Mouse (Mus musculus) left cerebral cortex, adult 18-20 months (tissue): Measurements from ENCODE around the gene Actr3. TPM values are rescaled to one million over a fixed set of nuclear protein-coding genes. Genes with fewer than 3 reads are reported as not detected.

ENCODE experiments used
- DNase-seq, 2 experiments: peaks; one replicate each; pipeline ENCODE4 v3.0.0; 2021 to 2022; ENCODE audit warnings: low spot score in 2 of 2, mixed read lengths in 1 of 2
- long read RNA-seq, 2 experiments: library from polyadenylated mRNA; stranded (forward); transcript quantifications; one replicate each; pipeline ENCODE4 v2.0.0; 2021
- total RNA-seq, 2 experiments: library from RNA; stranded (reverse); gene quantifications; 2 replicates each; pipeline ENCODE4 v1.2.3; 2021

The Actr3 gene
- total RNA-seq: 100 to 1,000 TPM; 232 to 245 TPM
- long read RNA-seq, experiment 1, transcript Actr3-202 (12 exons, 2,565 nt): major isoform, 283 of 315 reads
- long read RNA-seq, experiment 1, transcript Actr3-201 (13 exons, 2,554 nt): minor isoform, 16 of 315 reads
- long read RNA-seq, experiment 1, partial matches to known transcripts: 5 of 315 reads
- long read RNA-seq, experiment 1, other reads (novel, unspliced or antisense): 10 of 315 reads
- long read RNA-seq, experiment 2, transcript Actr3-202 (12 exons, 2,565 nt): major isoform, 239 of 268 reads
- long read RNA-seq, experiment 2, transcript Actr3-201 (13 exons, 2,554 nt): minor isoform, 10 of 268 reads
- long read RNA-seq, experiment 2, partial matches to known transcripts: 8 of 268 reads
- long read RNA-seq, experiment 2, other reads (novel, unspliced or antisense): 10 of 268 reads

- peak; percentile 100 for DNase-seq
Measured at GRCm38 (mm10) chr1:125435369-125436135, at the start of gene Actr3. Gene Actr3, minus strand, starts transcription at chr1:125435727.

- DNase-seq: peak in 1 of 2 experiments; percentile 15
Measured at GRCm38 (mm10) chr1:125482459-125483287, 47.1 kb upstream of the Actr3 start.

- DNase-seq: no peak
Measured at GRCm38 (mm10) chr1:125481842-125482241, 46.3 kb upstream of the Actr3 start.

- no peak for DNase-seq
Measured at GRCm38 (mm10) chr1:125478588-125478987, 43.1 kb upstream of the Actr3 start.

- no peak for DNase-seq
Measured at GRCm38 (mm10) chr1:125475961-125476682, 40.6 kb upstream of the Actr3 start.

- no peak for DNase-seq
Measured at GRCm38 (mm10) chr1:125473866-125474265, 38.3 kb upstream of the Actr3 start.

GRCm38 (mm10) chr1:125473126-125473666, 37.7 kb upstream of the Actr3 start:
- no peak for DNase-seq

- no peak for DNase-seq
Measured at GRCm38 (mm10) chr1:125470805-125471648, 35.5 kb upstream of the Actr3 start.

GRCm38 (mm10) chr1:125467936-125468335, 32.4 kb upstream of the Actr3 start:
- no peak for DNase-seq

GRCm38 (mm10) chr1:125466621-125467257, 31.2 kb upstream of the Actr3 start:
- no peak for DNase-seq

- DNase-seq: no peak
Measured at GRCm38 (mm10) chr1:125464011-125464410, 28.5 kb upstream of the Actr3 start.

- no peak for DNase-seq
Measured at GRCm38 (mm10) chr1:125463349-125463748, 27.8 kb upstream of the Actr3 start.

- DNase-seq: no peak
Measured at GRCm38 (mm10) chr1:125462917-125463316, 27.4 kb upstream of the Actr3 start.

GRCm38 (mm10) chr1:125458531-125458930, 23.0 kb upstream of the Actr3 start:
- DNase-seq: peak; percentile 58 to 70

GRCm38 (mm10) chr1:125455128-125455527, 19.6 kb upstream of the Actr3 start:
- no peak for DNase-seq

- no peak for DNase-seq
Measured at GRCm38 (mm10) chr1:125450282-125451000, 14.9 kb upstream of the Actr3 start.

GRCm38 (mm10) chr1:125447926-125448325, 12.4 kb upstream of the Actr3 start:
- DNase-seq: no peak

GRCm38 (mm10) chr1:125441679-125442078, 6.2 kb upstream of the Actr3 start:
- DNase-seq: no peak
